In genomic region chr4:152013036-152013813, GRCm38 (mm10) we compare ENCODE assay signal across 11 mouse cellular contexts. TPM values are rescaled to one million over a fixed set of nuclear protein-coding genes. Genes with fewer than 3 reads are reported as not detected.
DNase-seq lines count a peak whose midpoint lies in the region; ATAC-seq and TF ChIP-seq lines count a peak whose summit lies in the region.
"Had no signal": no experiment of that assay in that cellular context is flagged by ENCODE, and none has a peak within 500 bp of the region (broad histone marks: within the 10 kb centered on the region; RNA-seq: fewer than 3 reads in every experiment).

No protein-coding gene starts in this region.

- no peak for ATAC-seq in liver, postnatal 0 days
- no peak for ATAC-seq in heart, embryonic 14.5 days (ENCODE audit: insufficient number of reproducible peaks, insufficient read depth, low FRiP score, low read depth)

- peaks cover 16% of the 10 kb centered on the region for H3K79me2 ChIP-seq in liver, adult 2 months (ENCODE audit: control insufficient read depth, insufficient read depth, low read length)

- WGBS in liver, adult 2 months: 24% methylated on average over 12 of the region's 12 CpGs
- WGBS in liver, postnatal 0 days (ENCODE audit: insufficient replicate concordance): 68% methylated on average over 12 of the region's 12 CpGs
- WGBS in heart, embryonic 14.5 days: 56% methylated on average over 12 of the region's 12 CpGs

- no peaks in the 10 kb centered on the region for H3K27me3 ChIP-seq in liver, adult 2 months (ENCODE audit: control insufficient read depth, insufficient read depth, low read length)
- no peaks in the 10 kb centered on the region for H3K27me3 ChIP-seq in liver, postnatal 0 days (ENCODE audit: insufficient read depth, low read length)
- no peaks in the 10 kb centered on the region for H3K27me3 ChIP-seq in heart, embryonic 14.5 days (ENCODE audit: control insufficient read depth, insufficient read depth, low read length)

- H3K4me2 ChIP-seq in liver, postnatal 0 days (ENCODE audit: low read depth, low read length): no peak overlapping the region
- peak overlapping the region; percentile 78 for H3K4me2 ChIP-seq in heart, embryonic 14.5 days (ENCODE audit: low read length)

- peaks cover 8% of the 10 kb centered on the region; the same call in 1 of the 2 replicates for H3K36me3 ChIP-seq in liver, adult 2 months (ENCODE audit: control insufficient read depth, insufficient read depth, low read length)
- peaks cover 21% of the 10 kb centered on the region; the same call in 1 of the 2 replicates for H3K36me3 ChIP-seq in liver, postnatal 0 days (replicated peaks; ENCODE audit: insufficient read depth, low read length)
- H3K36me3 ChIP-seq in heart, embryonic 14.5 days (ENCODE audit: control insufficient read depth, insufficient read depth, low read length): peaks cover 62% of the 10 kb centered on the region

- no peaks in the 10 kb centered on the region for H3K9me3 ChIP-seq in liver, postnatal 0 days (ENCODE audit: low read length)
- H3K9me3 ChIP-seq in heart, embryonic 14.5 days (ENCODE audit: control insufficient read depth, low read length): no peaks in the 10 kb centered on the region

- peaks cover 17% of the 10 kb centered on the region for H3K4me1 ChIP-seq in liver, adult 2 months (ENCODE audit: control insufficient read depth, insufficient read depth, low read length)
- peaks cover 30% of the 10 kb centered on the region for H3K4me1 ChIP-seq in liver, postnatal 0 days (ENCODE audit: insufficient read depth)
- H3K4me1 ChIP-seq in heart, embryonic 14.5 days (ENCODE audit: control insufficient read depth in 2 of 2, insufficient read depth in 2 of 2, low read length in 2 of 2): peaks cover 23 to 42% of the 10 kb centered on the region in 2 experiments

- DNase-seq in liver, adult 2 months (ENCODE audit: extremely low read depth, low read depth, low spot score): peak; percentile 93
- no peak for DNase-seq in liver, postnatal 0 days
- peak; percentile 68 to 86 for DNase-seq in heart, adult 18-20 months
- DNase-seq in kidney, postnatal 25 days: peak; percentile 70 to 88
- DNase-seq in adrenal gland, postnatal 36 days: no peak
- DNase-seq in left cerebral cortex, adult 8-10 months (ENCODE audit: low spot score in 2 of 2): no peak
- DNase-seq: cerebellum, postnatal 25 days; liver; right cerebral cortex, adult 18-20 months; thymus, postnatal 36 days had no signal

- H3K9ac ChIP-seq in liver, adult 2 months (ENCODE audit: low read depth, low read length): peak overlapping the region; percentile 43
- no peak overlapping the region for H3K9ac ChIP-seq in liver, postnatal 0 days (replicated peaks)
- H3K9ac ChIP-seq in heart, embryonic 14.5 days (ENCODE audit: low read length): peak overlapping the region; percentile 53

- TF ChIP-seq POLR2A in liver, adult 2 months (IDR thresholded peaks at IDR 0.05; ENCODE audit: extremely low read depth, insufficient read depth, low read length): no peak

- H3K4me3 ChIP-seq in liver, adult 2 months (ENCODE audit: insufficient read depth, low read depth, low read length): peak overlapping the region; percentile 21; the same call in 1 of the 2 replicates
- H3K4me3 ChIP-seq in liver, postnatal 0 days (ENCODE audit: low read depth, low read length): no peak overlapping the region
- H3K4me3 ChIP-seq in heart, embryonic 14.5 days (ENCODE audit: control insufficient read depth in 1 of 2, insufficient read depth in 1 of 2, low read depth in 1 of 2, low read length in 2 of 2): peak overlapping the region; percentile 1 to 5; a peak in 1 of 4 replicates

- TF ChIP-seq EP300 in liver, postnatal 0 days (IDR thresholded peaks at IDR 0.05; ENCODE audit: low read depth): no peak

- no peak for TF ChIP-seq CTCF in liver, adult 2 months (IDR thresholded peaks at IDR 0.05; ENCODE audit: low read depth, low read length)
- TF ChIP-seq CTCF in liver, postnatal 0 days (IDR thresholded peaks at IDR 0.05; ENCODE audit: low read depth): no peak

- H3K27ac ChIP-seq in liver, adult 2 months (replicated peaks; ENCODE audit: insufficient read depth, low read depth, low read length): peak overlapping the region; percentile 92
- no peak overlapping the region; the same call in 1 of the 2 replicates for H3K27ac ChIP-seq in liver, postnatal 0 days (ENCODE audit: low read depth)
- H3K27ac ChIP-seq in heart, embryonic 14.5 days (replicated peaks in 1 of 2; ENCODE audit: control insufficient read depth in 1 of 2, insufficient read depth in 1 of 2, low read depth in 2 of 2, low read length in 2 of 2): peak overlapping the region; percentile 55 to 69

RNA-seq across cellular contexts. Expression of gene Klhl21, which starts 4.6 kb away (rescaled TPM):
- total RNA-seq in liver, adult 2 months (2014; rRNA removed): 25.8 and 30.8 TPM in 2 replicates
- polyA plus RNA-seq in liver, adult 2 months (2012; rRNA removed): 21.8 and 23.9 TPM in 2 replicates
- polyA plus RNA-seq in liver, postnatal 0 days (2015; fragmentation: Nextera tagmentation; extraction: Ambion mirVana): 4.2 TPM in 2 replicates
- total RNA-seq in heart, adult 18-20 months (2021): 10 to 100 TPM; 82.1 to 83.9 TPM
- polyA plus RNA-seq in heart, embryonic 14.5 days (2014; fragmentation: Nextera tagmentation; extraction: Ambion mirVana): 17.8 and 19.3 TPM in 2 replicates
- 10 to 100 TPM; 21.7 to 29.7 TPM for total RNA-seq in adrenal gland, postnatal 36 days (2021)
- total RNA-seq in left cerebral cortex, adult 8-10 months (2022): 10 to 100 TPM; 15.8 to 21.0 (median 19.3) TPM

RNA-seq across cellular contexts. Expression of gene Zbtb48, which starts 14.2 kb away (rescaled TPM):
- 12.0 and 16.0 TPM in 2 replicates for total RNA-seq in liver, adult 2 months (2014; rRNA removed)
- polyA plus RNA-seq in liver, adult 2 months (2012; rRNA removed): 11.8 and 16.6 TPM in 2 replicates
- polyA plus RNA-seq in liver, postnatal 0 days (2015; fragmentation: Nextera tagmentation; extraction: Ambion mirVana): 7.4 and 8.5 TPM in 2 replicates
- 1 to 10 TPM; 3.4 to 3.6 TPM for total RNA-seq in heart, adult 18-20 months (2021)
- polyA plus RNA-seq in heart, embryonic 14.5 days (2014; fragmentation: Nextera tagmentation; extraction: Ambion mirVana): 11.5 and 15.8 TPM in 2 replicates
- total RNA-seq in adrenal gland, postnatal 36 days (2021): 1 to 10 TPM; 8.6 to 9.7 TPM
- 10 to 100 TPM; 11.7 to 17.5 (median 14.0) TPM for total RNA-seq in left cerebral cortex, adult 8-10 months (2022)

RNA-seq across cellular contexts. Expression of gene Phf13, which starts 17.2 kb away (rescaled TPM):
- 1.3 and 1.4 TPM in 2 replicates for total RNA-seq in liver, adult 2 months (2014; rRNA removed)
- polyA plus RNA-seq in liver, adult 2 months (2012; rRNA removed): 1.9 and 2.7 TPM in 2 replicates
- polyA plus RNA-seq in liver, postnatal 0 days (2015; fragmentation: Nextera tagmentation; extraction: Ambion mirVana): 3.6 and 4.1 TPM in 2 replicates
- 1 to 10 TPM; 5.4 to 5.9 TPM for total RNA-seq in heart, adult 18-20 months (2021)
- polyA plus RNA-seq in heart, embryonic 14.5 days (2014; fragmentation: Nextera tagmentation; extraction: Ambion mirVana): 14.6 and 14.8 TPM in 2 replicates
- 10 to 100 TPM; 17.2 to 17.7 TPM for total RNA-seq in adrenal gland, postnatal 36 days (2021)
- total RNA-seq in left cerebral cortex, adult 8-10 months (2022): 10 to 100 TPM; 15.4 to 17.4 (median 15.8) TPM

RNA-seq across cellular contexts. Expression of gene Thap3, which starts 24.4 kb away (rescaled TPM):
- 7.9 and 8.0 TPM in 2 replicates for total RNA-seq in liver, adult 2 months (2014; rRNA removed)
- polyA plus RNA-seq in liver, adult 2 months (2012; rRNA removed): 20.8 and 24.1 TPM in 2 replicates
- polyA plus RNA-seq in liver, postnatal 0 days (2015; fragmentation: Nextera tagmentation; extraction: Ambion mirVana): 5.7 and 6.8 TPM in 2 replicates
- total RNA-seq in heart, adult 18-20 months (2021): 10 to 100 TPM; 10.5 to 14.9 TPM
- polyA plus RNA-seq in heart, embryonic 14.5 days (2014; fragmentation: Nextera tagmentation; extraction: Ambion mirVana): 24.0 and 26.5 TPM in 2 replicates
- total RNA-seq in adrenal gland, postnatal 36 days (2021): 10 to 100 TPM; 19.5 to 20.5 TPM
- 10 to 100 TPM; 17.5 to 27.0 (median 24.0) TPM for total RNA-seq in left cerebral cortex, adult 8-10 months (2022)

RNA-seq across cellular contexts. Expression of gene Tas1r1, which starts 25.1 kb away (rescaled TPM):
- total RNA-seq in liver, adult 2 months (2014; rRNA removed): not detected in 2 replicates
- polyA plus RNA-seq in liver, adult 2 months (2012; rRNA removed): not detected in 2 replicates
- polyA plus RNA-seq in liver, postnatal 0 days (2015; fragmentation: Nextera tagmentation; extraction: Ambion mirVana): 0.07 TPM in 2 replicates
- under 1 TPM; 0.10 to 0.13 TPM for total RNA-seq in heart, adult 18-20 months (2021)
- 0.09 and 0.20 TPM in 2 replicates for polyA plus RNA-seq in heart, embryonic 14.5 days (2014; fragmentation: Nextera tagmentation; extraction: Ambion mirVana)
- not detected for total RNA-seq in adrenal gland, postnatal 36 days (2021)
- under 1 TPM; 0.61 to 0.94 (median 0.73) TPM for total RNA-seq in left cerebral cortex, adult 8-10 months (2022)

Comparison
In these comparisons a context has a peak if more than half of its experiments do, and no peak if none do; other contexts are left out.
1. DNase-seq: peak in liver, adult 2 months (single experiment), heart, adult 18-20 months (2 of 2) and kidney, postnatal 25 days (2 of 2); none in liver, postnatal 0 days (single experiment), adrenal gland, postnatal 36 days (0 of 2) and left cerebral cortex, adult 8-10 months (0 of 2).